Mouse (Mus musculus) liver, adult (tissue): ENCODE results near the gene Hmgb1.

ENCODE experiments used
- GATA4 ChIP-seq: IDR thresholded peaks from 2 replicates; pipeline ENCODE4 v1.6.1; 2014; ENCODE audit warnings: mild to moderate bottlenecking, low read length; ENCODE audit not compliant: insufficient replicate concordance

The Hmgb1 gene

GRCm38 (mm10) chr5:149079018-149079757, 105.1 kb downstream of the Hmgb1 start:
- TF ChIP-seq GATA4: no peak

- TF ChIP-seq GATA4: no peak
Measured at GRCm38 (mm10) chr5:149077136-149077535, 107.2 kb downstream of the Hmgb1 start.

- no peak for TF ChIP-seq GATA4
Measured at GRCm38 (mm10) chr5:149071546-149071945, 112.7 kb downstream of the Hmgb1 start.

GRCm38 (mm10) chr5:149068745-149069144, 115.5 kb downstream of the Hmgb1 start:
- no peak for TF ChIP-seq GATA4

- no peak for TF ChIP-seq GATA4
Measured at GRCm38 (mm10) chr5:149068247-149068740, 116.0 kb downstream of the Hmgb1 start.

GRCm38 (mm10) chr5:149067501-149067961, 116.8 kb downstream of the Hmgb1 start:
- TF ChIP-seq GATA4: no peak

GRCm38 (mm10) chr5:149062833-149063232, 121.5 kb downstream of the Hmgb1 start:
- no peak for TF ChIP-seq GATA4

- no peak for TF ChIP-seq GATA4
Measured at GRCm38 (mm10) chr5:149053352-149054168, 130.7 kb downstream of the Hmgb1 start.

GRCm38 (mm10) chr5:149052421-149053338, 131.6 kb downstream of the Hmgb1 start:
- no peak for TF ChIP-seq GATA4

GRCm38 (mm10) chr5:149051571-149052420, 132.5 kb downstream of the Hmgb1 start:
- no peak for TF ChIP-seq GATA4

GRCm38 (mm10) chr5:149051194-149051570, 133.1 kb downstream of the Hmgb1 start:
- peak; percentile 91 for TF ChIP-seq GATA4

- TF ChIP-seq GATA4: no peak
Measured at GRCm38 (mm10) chr5:149050588-149051160, 133.6 kb downstream of the Hmgb1 start.

GRCm38 (mm10) chr5:149049435-149049834, 134.9 kb downstream of the Hmgb1 start:
- no peak for TF ChIP-seq GATA4

GRCm38 (mm10) chr5:149048961-149049360, 135.3 kb downstream of the Hmgb1 start:
- TF ChIP-seq GATA4: no peak
